Comparison of ENCODE assay signal across 29 mouse cellular contexts in the genomic region with DNA sequence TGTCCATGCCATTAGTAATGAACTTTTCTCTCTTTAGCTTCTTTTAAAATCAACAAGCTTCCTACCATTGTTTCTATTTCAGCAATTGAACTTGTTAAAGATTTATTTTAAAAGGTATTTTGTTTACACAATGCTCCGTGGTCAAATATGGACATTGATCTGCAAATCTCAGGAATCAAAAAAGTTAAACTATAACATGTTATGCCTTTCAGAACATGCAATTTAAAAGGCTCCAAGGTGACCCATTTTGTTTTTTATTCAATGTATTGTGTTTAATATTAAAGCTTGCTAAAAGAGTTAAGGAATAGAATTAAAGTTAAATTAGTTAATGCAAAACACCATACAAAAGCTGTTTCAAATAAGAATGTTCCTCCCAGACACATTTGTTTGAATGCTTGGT. TPM values are rescaled to one million over a fixed set of nuclear protein-coding genes. Genes with fewer than 3 reads are reported as not detected.
"Had no signal": no experiment of that assay in that cellular context is flagged by ENCODE, and none has a peak within 500 bp of the region (broad histone marks: within the 10 kb centered on the region; RNA-seq: fewer than 3 reads in every experiment).

No protein-coding gene starts in this region.

RNA-seq across cellular contexts. Expression of a gene that starts 0.7 kb away (rescaled TPM):
- total RNA-seq: common myeloid progenitor, adult 5-6 weeks; forebrain, postnatal 0 days; gastrocnemius, adult 18-20 months; gastrocnemius, adult 2 months; gastrocnemius, adult 8-10 months; gastrocnemius, postnatal 10 days; gastrocnemius, postnatal 14 days; gastrocnemius, postnatal 25 days; gastrocnemius, postnatal 36 days; granulocyte monocyte progenitor cell, adult 5-6 weeks; heart, adult 18-20 months had no signal
- polyA plus RNA-seq: cerebellum, adult 2 months; cortical plate, adult 2 months; embryonic facial prominence, embryonic 10.5 days; embryonic facial prominence, embryonic 11.5 days; embryonic facial prominence, embryonic 12.5 days; embryonic facial prominence, embryonic 13.5 days; embryonic facial prominence, embryonic 14.5 days; embryonic facial prominence, embryonic 15.5 days; erythroblast, embryonic 14.5 days; forebrain, embryonic 10.5 days; forebrain, embryonic 11.5 days; forebrain, embryonic 12.5 days; forebrain, embryonic 13.5 days; forebrain, embryonic 14.5 days; forebrain, embryonic 15.5 days; forebrain, embryonic 16.5 days; forebrain, postnatal 0 days; frontal cortex, adult 2 months; gonadal fat pad, adult 2 months had no signal
